Mouse (Mus musculus): ENCODE results near the gene Coa7. TPM values are rescaled to one million over a fixed set of nuclear protein-coding genes. Genes with fewer than 3 reads are reported as not detected.

Coa7 gene
- polyA plus RNA-seq, 1 experiment from 2014 or later, result 55.2 TPM

- H3K27me3 ChIP-seq (ENCODE audit: control insufficient read depth, insufficient read depth, low read length), result peaks cover 5% of the 10 kb centered on the region
- no peak for ATAC-seq (ENCODE audit: insufficient read depth, low FRiP score)
- 12% methylated on average over 1 of the region's 1 CpGs for WGBS
These were observed 58.1 kb downstream of the Coa7 start for GRCm38 (mm10) chr4:108386087-108386486.

GRCm38 (mm10) chr4:108387106-108387505, 59.2 kb downstream of the Coa7 start:
- 24% methylated on average over 4 of the region's 4 CpGs for WGBS
- H3K27me3 ChIP-seq (ENCODE audit: control insufficient read depth, insufficient read depth, low read length), result peaks cover 5% of the 10 kb centered on the region

More at GRCm38 (mm10) chr4:108386087-108386486, 58.1 kb downstream of the Coa7 start:
- no peaks in the 10 kb centered on the region for H3K36me3 ChIP-seq (ENCODE audit: control insufficient read depth, insufficient read depth, low read length)
- no peak overlapping the region for H3K4me2 ChIP-seq (ENCODE audit: low read depth, low read length)
- H3K9me3 ChIP-seq (replicated peaks; ENCODE audit: control insufficient read depth, low read length), result no peaks in the 10 kb centered on the region
- no peak overlapping the region for H3K27ac ChIP-seq (ENCODE audit: low read length)
- H3K4me3 ChIP-seq (replicated peaks; ENCODE audit: low read length), result no peak overlapping the region
- no peak overlapping the region for H3K9ac ChIP-seq (ENCODE audit: low read length)
- H3K4me1 ChIP-seq (ENCODE audit: control insufficient read depth, insufficient read depth, low read length), result peaks cover 7% of the 10 kb centered on the region

DNA sequence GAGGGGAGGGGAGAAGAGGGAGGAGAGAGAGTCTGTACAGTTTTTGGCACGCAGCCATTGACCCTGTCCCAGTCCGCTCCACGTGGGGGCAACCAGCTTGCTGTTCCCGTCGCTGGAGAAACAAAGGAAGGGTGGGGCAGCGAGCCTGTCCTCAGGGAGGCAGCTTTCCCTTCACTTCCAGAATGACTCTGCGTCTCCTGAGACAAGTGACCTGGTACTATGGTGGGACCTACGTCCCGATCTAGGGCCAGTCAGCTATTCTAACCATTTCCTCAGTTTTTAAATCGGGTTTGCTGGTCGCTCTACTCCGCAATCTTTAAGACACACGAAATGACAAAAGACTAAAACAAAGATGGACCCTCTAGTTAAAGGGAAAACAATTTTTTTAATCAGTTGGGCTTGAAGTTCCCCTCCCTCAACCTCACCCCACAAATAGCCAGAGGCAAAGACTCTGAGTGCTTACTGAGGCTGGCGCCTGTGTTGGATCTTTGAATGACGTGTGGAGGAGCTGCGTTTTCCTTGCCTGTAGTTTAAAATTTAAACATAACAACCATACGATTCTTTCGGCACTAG, 59.8 kb downstream of the Coa7 start:
- no peaks in the 10 kb centered on the region for H3K9me3 ChIP-seq (replicated peaks; ENCODE audit: control insufficient read depth, low read length)
- peak overlapping the region; percentile 80 for H3K4me2 ChIP-seq (ENCODE audit: low read depth, low read length)
- H3K27me3 ChIP-seq (ENCODE audit: control insufficient read depth, insufficient read depth, low read length), result peaks cover 5% of the 10 kb centered on the region
- peak overlapping the region; percentile 86 for H3K27ac ChIP-seq (ENCODE audit: low read length)
- H3K4me3 ChIP-seq (replicated peaks; ENCODE audit: low read length), result peak overlapping the region; percentile 49
- WGBS, result 1% methylated on average over 18 of the region's 18 CpGs
- peak overlapping the region; percentile 75 for H3K9ac ChIP-seq (ENCODE audit: low read length)
- H3K4me1 ChIP-seq (ENCODE audit: control insufficient read depth, insufficient read depth, low read length), result peaks cover 10% of the 10 kb centered on the region
- no peaks in the 10 kb centered on the region for H3K36me3 ChIP-seq (ENCODE audit: control insufficient read depth, insufficient read depth, low read length)
- peak; percentile 76; the same call in 1 of the 2 replicates for ATAC-seq (ENCODE audit: insufficient read depth, low FRiP score)

More at GRCm38 (mm10) chr4:108387106-108387505, 59.2 kb downstream of the Coa7 start:
- H3K4me3 ChIP-seq (replicated peaks; ENCODE audit: low read length), result peak overlapping the region; percentile 49
- peaks cover 7% of the 10 kb centered on the region for H3K4me1 ChIP-seq (ENCODE audit: control insufficient read depth, insufficient read depth, low read length)
- H3K36me3 ChIP-seq (ENCODE audit: control insufficient read depth, insufficient read depth, low read length), result no peaks in the 10 kb centered on the region
- H3K4me2 ChIP-seq (ENCODE audit: low read depth, low read length), result peak overlapping the region; percentile 80
- 0 out of 2 replicates have a peak overlapping the region, but pooled peaks have one; percentile 75 for H3K9ac ChIP-seq (ENCODE audit: low read length)
- peak overlapping the region; percentile 86 for H3K27ac ChIP-seq (ENCODE audit: low read length)
- H3K9me3 ChIP-seq (replicated peaks; ENCODE audit: control insufficient read depth, low read length), result no peaks in the 10 kb centered on the region
- ATAC-seq (ENCODE audit: insufficient read depth, low FRiP score), result peak; percentile 45; the same call in 1 of the 2 replicates

DNA sequence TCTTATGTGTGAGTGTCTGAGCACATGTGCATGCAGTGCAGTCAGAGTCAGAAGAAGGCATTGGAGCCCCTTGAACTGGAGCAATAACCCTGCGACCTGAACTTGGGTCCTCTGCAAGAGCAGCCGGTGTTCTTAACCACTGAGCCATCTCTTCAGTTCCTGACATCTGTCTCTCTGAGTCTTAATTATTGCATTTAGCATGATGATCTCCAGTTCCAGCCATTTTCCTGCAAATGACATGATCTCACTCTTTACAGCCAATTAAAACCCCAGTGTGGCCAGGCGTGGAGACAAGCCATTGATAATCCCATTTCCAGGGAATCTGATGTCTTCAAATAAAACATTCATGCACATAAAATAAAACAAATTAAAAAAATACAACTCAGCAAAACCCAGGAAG, 60.8 kb downstream of the Coa7 start:
- no peak overlapping the region for H3K4me3 ChIP-seq (replicated peaks; ENCODE audit: low read length)
- peaks cover 5% of the 10 kb centered on the region for H3K27me3 ChIP-seq (ENCODE audit: control insufficient read depth, insufficient read depth, low read length)
- H3K4me1 ChIP-seq (ENCODE audit: control insufficient read depth, insufficient read depth, low read length), result peaks cover 10% of the 10 kb centered on the region
- no peak for ATAC-seq (ENCODE audit: insufficient read depth, low FRiP score)
- no peaks in the 10 kb centered on the region for H3K9me3 ChIP-seq (replicated peaks; ENCODE audit: control insufficient read depth, low read length)
- H3K27ac ChIP-seq (ENCODE audit: low read length), result no peak overlapping the region
- no peaks in the 10 kb centered on the region for H3K36me3 ChIP-seq (ENCODE audit: control insufficient read depth, insufficient read depth, low read length)
- WGBS, result 73% methylated on average over 3 of the region's 3 CpGs
- H3K4me2 ChIP-seq (ENCODE audit: low read depth, low read length), result no peak overlapping the region
- no peak overlapping the region for H3K9ac ChIP-seq (ENCODE audit: low read length)

DNA sequence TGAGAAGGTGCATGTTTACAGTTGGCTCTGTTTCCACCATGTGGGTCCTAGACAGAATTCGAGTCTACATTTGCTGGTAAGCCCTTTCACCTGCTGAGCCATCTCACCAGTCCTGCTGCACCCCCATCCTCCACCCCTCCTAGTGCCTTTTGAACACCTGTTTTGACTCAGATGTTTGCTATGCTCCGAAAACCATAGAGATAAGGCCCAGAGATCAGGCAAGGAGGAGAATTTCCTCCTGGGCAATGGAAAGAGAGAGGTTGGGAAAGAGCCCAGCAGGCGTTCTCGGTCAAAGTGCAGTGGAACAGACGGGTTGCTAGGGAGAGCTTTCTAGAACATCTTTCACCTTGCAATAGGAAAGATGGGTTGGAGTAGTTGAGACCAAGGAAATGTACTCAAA, 63.2 kb downstream of the Coa7 start:
- H3K4me2 ChIP-seq (ENCODE audit: low read depth, low read length), result no peak overlapping the region
- 46% methylated on average over 5 of the region's 5 CpGs for WGBS
- peak; percentile 67 for ATAC-seq (ENCODE audit: insufficient read depth, low FRiP score)

More for the DNA sequence above, 63.2 kb downstream of the Coa7 start:
- no peaks in the 10 kb centered on the region for H3K36me3 ChIP-seq (ENCODE audit: control insufficient read depth, insufficient read depth, low read length)
- H3K27ac ChIP-seq (ENCODE audit: low read length), result peak overlapping the region; percentile 31
- H3K27me3 ChIP-seq (ENCODE audit: control insufficient read depth, insufficient read depth, low read length), result no peaks in the 10 kb centered on the region
- H3K4me1 ChIP-seq (ENCODE audit: control insufficient read depth, insufficient read depth, low read length), result peaks cover 10% of the 10 kb centered on the region
- H3K4me3 ChIP-seq (replicated peaks; ENCODE audit: low read length), result no peak overlapping the region
- H3K9me3 ChIP-seq (replicated peaks; ENCODE audit: control insufficient read depth, low read length), result no peaks in the 10 kb centered on the region
- H3K9ac ChIP-seq (ENCODE audit: low read length), result no peak overlapping the region

Other genes starting within 250 kb of the Coa7 start
- 1.2 and 2.4 TPM in 2 replicates for gene Podn, start 231.7 kb upstream of the Coa7 start, polyA plus RNA-seq (2015; fragmentation: Nextera tagmentation; extraction: Ambion mirVana)
- gene Scp2, start 183.1 kb upstream of the Coa7 start, polyA plus RNA-seq (2015; fragmentation: Nextera tagmentation; extraction: Ambion mirVana), result 247 and 257 TPM in 2 replicates
- 35.3 and 36.7 TPM in 2 replicates for gene Echdc2, start 162.7 kb upstream of the Coa7 start, polyA plus RNA-seq (2015; fragmentation: Nextera tagmentation; extraction: Ambion mirVana)
- gene Zyg11a, start 110.1 kb upstream of the Coa7 start, polyA plus RNA-seq (2015; fragmentation: Nextera tagmentation; extraction: Ambion mirVana), result 0.29 and 0.35 TPM in 2 replicates
- gene Zyg11b, start 27.0 kb upstream of the Coa7 start, polyA plus RNA-seq (2015; fragmentation: Nextera tagmentation; extraction: Ambion mirVana), result 10.3 and 10.5 TPM in 2 replicates
- gene Shisal2a, start 55.2 kb downstream of the Coa7 start, polyA plus RNA-seq (2015; fragmentation: Nextera tagmentation; extraction: Ambion mirVana), result 1.2 and 1.4 TPM in 2 replicates
- gene Gpx7, start 78.8 kb downstream of the Coa7 start, polyA plus RNA-seq (2015; fragmentation: Nextera tagmentation; extraction: Ambion mirVana), result 63.3 and 66.6 TPM in 2 replicates
- 46.2 and 49.3 TPM in 2 replicates for gene Tut4, start 131.3 kb downstream of the Coa7 start, polyA plus RNA-seq (2015; fragmentation: Nextera tagmentation; extraction: Ambion mirVana)